Mouse (Mus musculus): ENCODE data around the gene Gm49384.

GRCm38 (mm10) chr12:69198985-69199384, 5.1 kb downstream of the Gm49384 start:
- no peak for TF ChIP-seq CTCF (IDR thresholded peaks at IDR 0.05; ENCODE audit: borderline replicate concordance, extremely low read depth, insufficient read depth, insufficient read length)
- no peak for TF ChIP-seq POLR2A (IDR thresholded peaks at IDR 0.05; ENCODE audit: borderline replicate concordance, extremely low read depth, insufficient read depth, insufficient read length, poor library complexity, severe bottlenecking)

All from brain, embryonic 14.5 days (tissue).